Mouse (Mus musculus) small intestine, adult 2 months (tissue): ENCODE measurements around the gene Gm20388. TPM values are rescaled to one million over a fixed set of nuclear protein-coding genes. Genes with fewer than 3 reads are reported as not detected.
"Not testable (repeated sequence)": the region's sequence is repeated elsewhere in the genome, so short reads cannot be mapped to it uniquely, and the experiment has no call there.

Experiments
- H3K27ac ChIP-seq: fragments of 200-500 bp; 2 replicates; pipeline ENCODE4 v1.5.1; 2012; ENCODE audit warnings: low read depth, low read length, control low read depth, inconsistent platforms; ENCODE audit not compliant: insufficient read depth
- H3K27me3 ChIP-seq: fragments of 200-500 bp; 2 replicates; pipeline ENCODE4 v1.6.1; 2012; ENCODE audit warnings: mild to moderate bottlenecking, moderate library complexity, low read length, inconsistent platforms; ENCODE audit not compliant: control insufficient read depth, insufficient read depth
- H3K36me3 ChIP-seq: fragments of 200-500 bp; 2 replicates; pipeline ENCODE4 v1.6.1; 2012; ENCODE audit warnings: mild to moderate bottlenecking, low read length, control low read depth, inconsistent platforms; ENCODE audit not compliant: control insufficient read depth, insufficient read depth
- H3K4me1 ChIP-seq: fragments of 200-500 bp; 2 replicates; pipeline ENCODE4 v1.6.1; 2012; ENCODE audit warnings: low read length, inconsistent platforms, mixed read lengths; ENCODE audit not compliant: control insufficient read depth, insufficient read depth, insufficient read length
- H3K4me3 ChIP-seq: fragments of 200-500 bp; 2 replicates; pipeline ENCODE4 v1.5.1; 2012; ENCODE audit warnings: low read depth, mild to moderate bottlenecking, control low read depth, inconsistent platforms, low read length, moderate library complexity
- CTCF ChIP-seq: fragments of 200-500 bp; IDR thresholded peaks from 2 replicates; pipeline ENCODE4 v1.5.1; 2012; ENCODE audit warnings: low read depth, mild to moderate bottlenecking, control low read depth, inconsistent platforms, low read length, moderate library complexity, mixed read lengths; ENCODE audit not compliant: insufficient replicate concordance, insufficient read length; ENCODE audit errors: extremely low read depth
- POLR2A ChIP-seq: fragments of 200-500 bp; IDR thresholded peaks from 2 replicates; pipeline ENCODE4 v1.6.1; 2012; ENCODE audit warnings: low read depth, mild to moderate bottlenecking, control low read depth, inconsistent platforms, low read length, moderate library complexity
- WGBS: fragments of 180-500 bp; shearing (Covaris S2); methylation state at CpG from one replicate; pipeline ENCODE4 v1.1.7; 2018; 5-methylcytosine and 5-hydroxymethylcytosine counted together
- polyA plus RNA-seq: library from polyadenylated mRNA; depleted of rRNA; stranded (reverse); fragments of >200 nt; gene quantifications from 2 replicates; pipeline ENCODE4 v1.2.3, GENCODE M21; 2012

Gene Gm20388
- polyA plus RNA-seq, 1 experiment = 37.3 TPM

GRCm38 (mm10) chr8:121661631-121662357 lies 1751.2 kb downstream of the Gm20388 start:
- H3K4me3 ChIP-seq = no peak overlapping the region
- H3K4me1 ChIP-seq = peaks cover 7% of the 10 kb centered on the region
- no peaks in the 10 kb centered on the region for H3K27me3 ChIP-seq
- H3K36me3 ChIP-seq = no peaks in the 10 kb centered on the region
- WGBS = 25% methylated on average over 18 of the region's 18 CpGs
- no peak overlapping the region for H3K27ac ChIP-seq
- TF ChIP-seq POLR2A (no peak), CTCF (no peak)

GRCm38 (mm10) chr8:121663101-121663500 lies 1752.5 kb downstream of the Gm20388 start:
- Histone ChIP-seq H3K27me3 (no peaks in the 10 kb centered on the region), H3K36me3 (no peaks in the 10 kb centered on the region), H3K4me3 (no peak overlapping the region), H3K27ac (no peak overlapping the region), H3K4me1 (peaks cover 7% of the 10 kb centered on the region)
- no peak for TF ChIP-seq POLR2A
- TF ChIP-seq CTCF = no peak
- WGBS = 95% methylated on average over 12 of the region's 12 CpGs

GRCm38 (mm10) chr8:121665329-121665728 lies 1754.7 kb downstream of the Gm20388 start:
- TF ChIP-seq POLR2A (no peak), CTCF (no peak)
- Histone ChIP-seq H3K4me3 (peak overlapping the region; percentile 45), H3K27me3 (no peaks in the 10 kb centered on the region), H3K27ac (peak overlapping the region; percentile 79), H3K4me1 (peaks cover 10% of the 10 kb centered on the region), H3K36me3 (no peaks in the 10 kb centered on the region)
- WGBS = 2% methylated on average over 16 of the region's 16 CpGs

DNA sequence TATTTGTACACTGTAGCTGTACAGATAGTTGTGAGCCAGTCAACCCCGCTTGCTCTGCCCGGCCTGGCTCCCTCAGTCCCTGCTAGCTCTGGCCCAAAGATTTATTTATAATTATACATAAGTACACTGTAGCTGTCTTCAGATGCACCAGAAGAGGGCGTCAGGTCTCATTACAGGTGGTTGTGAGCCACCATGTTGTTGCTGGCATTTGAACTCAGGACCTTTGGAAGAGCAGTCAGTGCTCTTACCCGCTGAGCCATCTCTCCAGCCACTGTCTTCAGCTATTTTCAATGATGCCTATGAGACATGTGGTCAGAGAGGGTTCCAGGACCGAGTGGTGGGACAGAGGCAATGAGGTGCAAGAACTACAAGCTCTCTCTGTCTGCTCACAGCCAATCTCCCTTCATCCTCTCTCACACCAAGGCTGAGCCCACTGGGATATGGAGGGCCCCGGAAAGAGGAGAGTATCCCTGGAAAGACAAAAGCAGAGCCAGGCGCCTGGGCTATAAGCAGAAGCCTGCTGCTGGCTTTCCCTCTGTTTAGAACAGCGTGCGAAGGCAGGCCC lies 1757.4 kb downstream of the Gm20388 start:
- Histone ChIP-seq H3K4me1 (peaks cover 10% of the 10 kb centered on the region), H3K27ac (0 out of 2 replicates have a peak overlapping the region, but pooled peaks have one; percentile 13)
- WGBS = 84% methylated on average over 9 of the region's 9 CpGs
- not testable (repeated sequence) for H3K27me3 ChIP-seq, H3K36me3 ChIP-seq, H3K4me3 ChIP-seq

DNA sequence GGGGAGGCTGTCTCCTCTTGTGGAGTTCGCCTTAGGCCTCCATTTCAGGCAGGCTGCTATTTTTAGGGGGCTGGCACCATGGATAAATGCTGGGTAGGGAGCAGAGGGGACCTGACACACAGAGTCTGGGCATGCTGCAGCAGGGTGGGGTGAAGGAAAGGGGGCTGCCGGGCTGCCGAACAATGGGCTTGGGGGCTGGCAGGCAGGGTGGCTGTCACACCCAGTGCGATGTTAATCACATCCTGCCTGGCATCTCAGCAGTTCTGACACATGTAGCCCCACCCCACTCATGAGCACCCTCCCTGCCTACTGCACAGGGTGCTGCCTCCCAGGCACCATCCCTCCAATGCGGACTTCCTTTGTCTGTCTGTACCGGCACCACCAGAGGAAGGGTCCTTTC lies 1757.9 kb downstream of the Gm20388 start:
- H3K4me3 ChIP-seq = no peak overlapping the region
- WGBS = 50% methylated on average over 6 of the region's 6 CpGs
- no peaks in the 10 kb centered on the region for H3K36me3 ChIP-seq
- peaks cover 10% of the 10 kb centered on the region for H3K4me1 ChIP-seq
- TF ChIP-seq CTCF = no peak
- TF ChIP-seq POLR2A = no peak
- H3K27ac ChIP-seq = 0 out of 2 replicates have a peak overlapping the region, but pooled peaks have one; percentile 13
- no peaks in the 10 kb centered on the region for H3K27me3 ChIP-seq

DNA sequence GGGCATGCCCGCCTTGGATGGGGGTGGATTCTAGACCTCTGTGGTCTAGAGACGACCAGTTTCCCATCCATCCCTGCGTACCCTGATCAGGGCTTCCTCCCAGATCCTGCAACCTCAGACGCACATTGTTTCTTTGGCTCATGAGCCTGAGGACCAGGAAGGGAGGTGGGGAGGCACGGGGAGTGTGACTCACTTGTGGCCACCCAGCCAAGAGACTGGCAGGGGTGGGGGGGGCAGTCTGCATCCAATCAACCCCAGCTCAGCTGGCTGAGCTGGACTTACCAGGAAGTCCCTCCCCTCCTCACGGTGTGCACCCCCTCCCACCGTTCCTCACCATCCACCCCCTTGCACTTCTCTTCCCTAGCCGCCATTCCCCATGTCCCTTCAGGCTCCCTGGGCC lies 1758.6 kb downstream of the Gm20388 start:
- Histone ChIP-seq H3K27ac (no peak overlapping the region), H3K4me1 (peaks cover 10% of the 10 kb centered on the region), H3K36me3 (no peaks in the 10 kb centered on the region), H3K27me3 (no peaks in the 10 kb centered on the region), H3K4me3 (no peak overlapping the region)
- WGBS = 28% methylated on average over 8 of the region's 8 CpGs
- TF ChIP-seq POLR2A (no peak), CTCF (no peak)

- TF ChIP-seq POLR2A (no peak), CTCF (no peak)
- H3K4me1 ChIP-seq = peaks cover 3% of the 10 kb centered on the region
- no peaks in the 10 kb centered on the region for H3K36me3 ChIP-seq
- 63% methylated on average over 4 of the region's 4 CpGs for WGBS
- no peak overlapping the region for H3K27ac ChIP-seq
- no peak overlapping the region for H3K4me3 ChIP-seq
- H3K27me3 ChIP-seq = no peaks in the 10 kb centered on the region
Observed at GRCm38 (mm10) chr8:121673153-121673552, 1762.5 kb downstream of the Gm20388 start.
